ENCODE assay signal across 11 mouse cellular contexts in genomic region chr10:85023313-85023666, GRCm38 (mm10).
A peak's percentile ranks its signal among the peaks of the same experiment; 100 is the strongest.
DNase-seq lines count a peak whose midpoint lies in the region; ATAC-seq and TF ChIP-seq lines count a peak whose summit lies in the region.
"Had no signal": no experiment of that assay in that cellular context is flagged by ENCODE, and none has a peak within 500 bp of the region (broad histone marks: within the 10 kb centered on the region; RNA-seq: fewer than 3 reads in every experiment).

No protein-coding gene starts in this region.

- intact Hi-C loops in left cerebral cortex, postnatal 10 days (cut with DNase I), result no loop called here
- intact Hi-C loops in left cerebral cortex, adult 2 months (cut with DNase I), result no loop called here

- 8% methylated on average over 6 of the region's 6 CpGs for WGBS in forebrain, embryonic 15.5 days
- 31% methylated on average over 6 of the region's 6 CpGs for WGBS in limb, embryonic 11.5 days
- WGBS in neural tube, embryonic 13.5 days, result 6% methylated on average over 6 of the region's 6 CpGs

- peaks cover 5% of the 10 kb centered on the region; the same call in 1 of the 2 replicates for H3K36me3 ChIP-seq in forebrain, embryonic 15.5 days
- H3K36me3 ChIP-seq in limb, embryonic 11.5 days (ENCODE audit: control insufficient read depth, insufficient read depth, low read length), result no peaks in the 10 kb centered on the region; the same call in 1 of the 2 replicates
- H3K36me3 ChIP-seq in neural tube, embryonic 13.5 days, result peaks cover 15% of the 10 kb centered on the region

- peak; percentile 80 for ATAC-seq in forebrain, embryonic 15.5 days (replicated peaks)
- 0 out of 2 replicates have a peak, but pooled peaks have one; percentile 37 for ATAC-seq in limb, embryonic 11.5 days (ENCODE audit: insufficient number of reproducible peaks, low FRiP score, low TSS enrichment, low read depth)
- ATAC-seq in neural tube, embryonic 13.5 days (ENCODE audit: low read depth), result peak; percentile 87
- ATAC-seq in monocyte, adult 5-6 weeks (replicated peaks; ENCODE audit: insufficient number of reproducible peaks, low FRiP score, low TSS enrichment, poor library complexity, severe bottlenecking), result no peak

- H3K27me3 ChIP-seq in forebrain, embryonic 15.5 days, result no peaks in the 10 kb centered on the region
- no peaks in the 10 kb centered on the region for H3K27me3 ChIP-seq in limb, embryonic 11.5 days (ENCODE audit: control insufficient read depth, insufficient read depth, low read length)
- peaks cover 6% of the 10 kb centered on the region for H3K27me3 ChIP-seq in neural tube, embryonic 13.5 days
- H3K27me3 ChIP-seq: embryonic facial prominence, embryonic 12.5 days had no signal

- H3K9me3 ChIP-seq in forebrain, embryonic 15.5 days, result no peaks in the 10 kb centered on the region
- no peaks in the 10 kb centered on the region for H3K9me3 ChIP-seq in limb, embryonic 11.5 days (ENCODE audit: control insufficient read depth, low read length)
- H3K9me3 ChIP-seq in neural tube, embryonic 13.5 days, result no peaks in the 10 kb centered on the region
- H3K9me3 ChIP-seq: embryonic facial prominence, embryonic 12.5 days had no signal

- H3K4me3 ChIP-seq in left cerebral cortex, adult 2 months, result no peak overlapping the region
- no peak overlapping the region for H3K4me3 ChIP-seq in forebrain, embryonic 15.5 days
- no peak overlapping the region for H3K4me3 ChIP-seq in limb, embryonic 11.5 days (ENCODE audit: low read depth, low read length)
- no peak overlapping the region for H3K4me3 ChIP-seq in neural tube, embryonic 13.5 days
- H3K4me3 ChIP-seq: embryonic facial prominence, embryonic 12.5 days had no signal

- peak; percentile 42 to 43 for DNase-seq in left cerebral cortex, postnatal 10 days (ENCODE audit: extremely low spot score in 1 of 2, low spot score in 2 of 2)
- DNase-seq in left cerebral cortex, adult 2 months (ENCODE audit: extremely low spot score in 1 of 2, low spot score in 2 of 2), result no peak
- peak; percentile 31 for DNase-seq in limb, embryonic 11.5 days (ENCODE audit: low spot score)
- no peak for DNase-seq in lung, postnatal 14 days
- DNase-seq: kidney, adult 18-20 months; lung, adult 18-20 months; retina, postnatal 1 day had no signal

- H3K27ac ChIP-seq in left cerebral cortex, adult 2 months, result no peak overlapping the region
- H3K27ac ChIP-seq in forebrain, embryonic 15.5 days (replicated peaks), result peak overlapping the region; percentile 79
- H3K27ac ChIP-seq in limb, embryonic 11.5 days (replicated peaks; ENCODE audit: low read depth, low read length), result peak overlapping the region; percentile 49; the same call in 1 of the 2 replicates
- H3K27ac ChIP-seq in neural tube, embryonic 13.5 days (replicated peaks), result peak overlapping the region; percentile 89
- H3K27ac ChIP-seq: embryonic facial prominence, embryonic 12.5 days had no signal

- peaks cover 19% of the 10 kb centered on the region for H3K4me1 ChIP-seq in forebrain, embryonic 15.5 days
- peaks cover 2% of the 10 kb centered on the region; the same call in 1 of the 2 replicates for H3K4me1 ChIP-seq in limb, embryonic 11.5 days (ENCODE audit: control insufficient read depth, insufficient read depth, low read length)
- peaks cover 28% of the 10 kb centered on the region for H3K4me1 ChIP-seq in neural tube, embryonic 13.5 days (replicated peaks)

- no peak overlapping the region for H3K9ac ChIP-seq in forebrain, embryonic 15.5 days (replicated peaks)
- H3K9ac ChIP-seq in limb, embryonic 11.5 days (ENCODE audit: low read length), result no peak overlapping the region
- peak overlapping the region; percentile 31; the same call in 1 of the 2 replicates for H3K9ac ChIP-seq in neural tube, embryonic 13.5 days
- H3K9ac ChIP-seq: embryonic facial prominence, embryonic 12.5 days had no signal

- peak overlapping the region; percentile 17; the same call in 1 of the 2 replicates for H3K4me2 ChIP-seq in forebrain, embryonic 15.5 days (replicated peaks)
- no peak overlapping the region for H3K4me2 ChIP-seq in limb, embryonic 11.5 days (ENCODE audit: low read depth, severe bottlenecking)
- peak overlapping the region; percentile 33 for H3K4me2 ChIP-seq in neural tube, embryonic 13.5 days
- H3K4me2 ChIP-seq: embryonic facial prominence, embryonic 12.5 days had no signal

- TF ChIP-seq CTCF in left cerebral cortex, adult 2 months (IDR thresholded peaks at IDR 0.05), result no peak

Comparison
In these comparisons a context has a peak if more than half of its experiments do, and no peak if none do; other contexts are left out.
1. DNase-seq: peak in left cerebral cortex, postnatal 10 days (2 of 2) and limb, embryonic 11.5 days (single experiment); none in left cerebral cortex, adult 2 months (0 of 2) and lung, postnatal 14 days (single experiment).